16 mouse cellular contexts compared by ENCODE assay signal in the genomic region with DNA sequence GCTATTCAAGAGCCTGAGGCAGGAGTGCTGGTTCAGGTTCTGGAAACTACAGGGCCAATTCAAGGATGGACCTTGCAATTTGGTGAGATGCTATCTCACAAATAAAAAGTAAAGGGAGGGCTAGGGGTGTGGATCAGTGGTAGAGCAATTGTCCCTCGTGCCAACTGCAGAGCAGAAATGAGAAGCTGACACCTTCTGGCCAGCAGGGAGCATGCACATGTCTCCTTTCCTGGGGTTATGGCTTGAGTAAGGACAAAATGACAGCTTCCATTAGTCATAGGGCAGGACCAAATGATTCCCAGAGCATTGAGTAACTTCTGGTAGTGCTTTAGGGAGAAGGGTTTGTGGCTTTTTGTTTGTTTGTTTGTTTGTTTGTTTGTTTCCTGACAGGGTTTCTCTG. TPM values are rescaled to one million over a fixed set of nuclear protein-coding genes. Genes with fewer than 3 reads are reported as not detected.
A peak's percentile ranks its signal among the peaks of the same experiment; 100 is the strongest.
DNase-seq lines count a peak whose midpoint lies in the region; TF ChIP-seq lines count a peak whose summit lies in the region.
"Had no signal": no experiment of that assay in that cellular context is flagged by ENCODE, and none has a peak within 500 bp of the region (broad histone marks: within the 10 kb centered on the region; RNA-seq: fewer than 3 reads in every experiment).

No protein-coding gene starts in this region.

- no peaks in the 10 kb centered on the region for H3K36me3 ChIP-seq in heart, adult 2 months (ENCODE audit: control insufficient read depth, insufficient read depth, low read length)
- H3K36me3 ChIP-seq: heart, embryonic 10.5 days; midbrain, embryonic 12.5 days had no signal

- H3K27ac ChIP-seq in heart, adult 2 months, result no peak overlapping the region
- H3K27ac ChIP-seq in left cerebral cortex, adult 2 months, result no peak overlapping the region
- H3K27ac ChIP-seq in cerebellum, adult 2 months (ENCODE audit: insufficient read depth, low read length), result no peak overlapping the region
- H3K27ac ChIP-seq: forebrain, embryonic 13.5 days; heart, embryonic 10.5 days; midbrain, embryonic 12.5 days had no signal

- H3K79me2 ChIP-seq in heart, adult 2 months (replicated peaks; ENCODE audit: control insufficient read depth, insufficient read depth, low read length), result no peaks in the 10 kb centered on the region

- no peak overlapping the region for H3K4me3 ChIP-seq in heart, adult 2 months
- no peak overlapping the region for H3K4me3 ChIP-seq in left cerebral cortex, adult 2 months
- H3K4me3 ChIP-seq in cerebellum, adult 2 months (replicated peaks; ENCODE audit: insufficient read depth, low read depth, low read length), result no peak overlapping the region
- H3K4me3 ChIP-seq: forebrain, embryonic 13.5 days; heart, embryonic 10.5 days; midbrain, embryonic 12.5 days had no signal

- TF ChIP-seq EP300 in heart, adult 2 months (IDR thresholded peaks at IDR 0.05; ENCODE audit: insufficient read depth, low read depth, low read length), result no peak

- TF ChIP-seq POLR2A in heart, adult 2 months (IDR thresholded peaks at IDR 0.05; ENCODE audit: insufficient read depth, low read depth, low read length), result no peak
- no peak for TF ChIP-seq POLR2A in cerebellum, adult 2 months (IDR thresholded peaks at IDR 0.05; ENCODE audit: borderline replicate concordance, insufficient read depth, low read length)

- 0 out of 2 replicates have a peak, but pooled peaks have one; percentile 12 for TF ChIP-seq CTCF in heart, adult 2 months (IDR thresholded peaks at IDR 0.05)
- peak; percentile 20 for TF ChIP-seq CTCF in left cerebral cortex, adult 2 months (IDR thresholded peaks at IDR 0.05)
- TF ChIP-seq CTCF in cerebellum, adult 2 months (IDR thresholded peaks at IDR 0.05; ENCODE audit: borderline replicate concordance, insufficient read depth, low read depth, low read length), result no peak

- intact Hi-C loops in heart, adult 2 months (cut with DNase I), result no loop called here
- intact Hi-C loops in heart, postnatal 10 days (cut with DNase I), result no loop called here
- intact Hi-C loops in left cerebral cortex, adult 2 months (cut with DNase I), result no loop called here

- H3K9ac ChIP-seq in heart, adult 2 months (ENCODE audit: low read depth, low read length), result no peak overlapping the region
- H3K9ac ChIP-seq: forebrain, embryonic 13.5 days; midbrain, embryonic 12.5 days had no signal

- H3K27me3 ChIP-seq in heart, adult 2 months (ENCODE audit: control insufficient read depth, insufficient read depth, low read length), result no peaks in the 10 kb centered on the region
- H3K27me3 ChIP-seq in cerebellum, adult 2 months (ENCODE audit: control insufficient read depth, insufficient read depth, low read length), result no peaks in the 10 kb centered on the region
- H3K27me3 ChIP-seq: forebrain, embryonic 13.5 days had no signal

- no peak for DNase-seq in heart, adult 2 months
- no peak for DNase-seq in heart, postnatal 10 days
- no peak for DNase-seq in left cerebral cortex, adult 2 months (ENCODE audit: extremely low spot score in 1 of 2, low spot score in 2 of 2)
- no peak for DNase-seq in left cerebral cortex, adult 11 months (ENCODE audit: low spot score)
- DNase-seq in 3T3-L1 (ENCODE audit: low read depth, low spot score) (peak; percentile 52), adipocyte (ENCODE audit: low spot score) (peak; percentile 54)
- no peak for DNase-seq in cerebellum, adult 2 months
- no peak for DNase-seq in thymus, postnatal 25 days
- DNase-seq: cerebellum, postnatal 25 days; heart, postnatal 4 days; layer of hippocampus, postnatal 36 days; thymus, adult 2 months had no signal

- WGBS in heart, adult 2 months, result 25% methylated on average over 1 of the region's 1 CpGs
- 26% methylated on average over 1 of the region's 1 CpGs for WGBS in cerebellum, adult 2 months

- H3K4me1 ChIP-seq in heart, adult 2 months (ENCODE audit: control insufficient read depth, insufficient read depth, low read length), result no peaks in the 10 kb centered on the region
- H3K4me1 ChIP-seq in cerebellum, adult 2 months (ENCODE audit: control insufficient read depth, insufficient read depth, low read length), result peaks cover 13% of the 10 kb centered on the region; the same call in 1 of the 2 replicates
- H3K4me1 ChIP-seq: forebrain, embryonic 13.5 days; heart, embryonic 10.5 days had no signal

RNA-seq across cellular contexts. Expression of a gene that starts 56.5 kb away (rescaled TPM):
- total RNA-seq in heart, adult 2 months (2021), result not detected
- 0.03 and 0.96 TPM in 2 replicates for polyA plus RNA-seq in heart, adult 2 months (2012; rRNA removed)
- total RNA-seq in heart, postnatal 10 days (2021), result not detected
- total RNA-seq in left cerebral cortex, adult 2 months (2021), result not detected
- polyA plus RNA-seq in cerebellum, adult 2 months (2012; rRNA removed), result 0.32 and 0.34 TPM in 2 replicates
- total RNA-seq: gastrocnemius, adult 8-10 months; heart, postnatal 4 days; layer of hippocampus, postnatal 36 days had no signal
- polyA plus RNA-seq: forebrain, embryonic 13.5 days had no signal

Comparison
In these comparisons a context has a peak if more than half of its experiments do, and no peak if none do; other contexts are left out.
1. DNase-seq: peak in 3T3-L1 (single experiment) and adipocyte (single experiment); none in heart, adult 2 months (0 of 2), heart, postnatal 10 days (0 of 2), left cerebral cortex, adult 2 months (0 of 2), left cerebral cortex, adult 11 months (single experiment), cerebellum, adult 2 months (0 of 2) and thymus, postnatal 25 days (single experiment).